Comparison of ENCODE assay signal across 9 mouse cellular contexts in genomic region chr11:44158236-44158635, GRCm38 (mm10).
"Had no signal": no experiment of that assay in that cellular context is flagged by ENCODE, and none has a peak within 500 bp of the region (broad histone marks: within the 10 kb centered on the region; RNA-seq: fewer than 3 reads in every experiment).

No protein-coding gene starts in this region.

- DNase-seq: liver, postnatal 0 days; lung, embryonic 14.5 days; lung, postnatal 14 days; lung, postnatal 36 days; right cerebral cortex, postnatal 14 days; spleen, adult 18-20 months; thymus, adult 18-20 months; thymus, postnatal 14 days; thymus, postnatal 36 days had no signal
